Mouse (Mus musculus) ES-Bruce4 (cell line): ENCODE data around the gene Ppp4r2.
A peak's percentile ranks its signal among the peaks of the same experiment; 100 is the strongest.

Source experiments
- CTCF ChIP-seq: IDR thresholded peaks from one replicate; pipeline ENCODE4 v1.8.1; 2011; ENCODE audit warnings: low read depth, low read length
- EP300 ChIP-seq: IDR thresholded peaks from 2 replicates; pipeline ENCODE4 v1.6.1; 2011; ENCODE audit warnings: low read depth, low read length; ENCODE audit not compliant: insufficient read depth
- POLR2A ChIP-seq: IDR thresholded peaks from one replicate; pipeline ENCODE4 v1.8.1; 2011; ENCODE audit warnings: low read length; ENCODE audit not compliant: insufficient read depth

- TF ChIP-seq POLR2A: no peak
- TF ChIP-seq CTCF: peak; percentile 9
- no peak for TF ChIP-seq EP300
Measured at GRCm38 (mm10) chr6:100875862-100876623, 42.6 kb downstream of the Ppp4r2 start.
